Mouse (Mus musculus): ENCODE measurements around the gene Naa25.

Gene Naa25

GRCm38 (mm10) chr5:121452906-121453305 lies 55.2 kb downstream of the Naa25 start:
- no peak for DNase-seq

DNA sequence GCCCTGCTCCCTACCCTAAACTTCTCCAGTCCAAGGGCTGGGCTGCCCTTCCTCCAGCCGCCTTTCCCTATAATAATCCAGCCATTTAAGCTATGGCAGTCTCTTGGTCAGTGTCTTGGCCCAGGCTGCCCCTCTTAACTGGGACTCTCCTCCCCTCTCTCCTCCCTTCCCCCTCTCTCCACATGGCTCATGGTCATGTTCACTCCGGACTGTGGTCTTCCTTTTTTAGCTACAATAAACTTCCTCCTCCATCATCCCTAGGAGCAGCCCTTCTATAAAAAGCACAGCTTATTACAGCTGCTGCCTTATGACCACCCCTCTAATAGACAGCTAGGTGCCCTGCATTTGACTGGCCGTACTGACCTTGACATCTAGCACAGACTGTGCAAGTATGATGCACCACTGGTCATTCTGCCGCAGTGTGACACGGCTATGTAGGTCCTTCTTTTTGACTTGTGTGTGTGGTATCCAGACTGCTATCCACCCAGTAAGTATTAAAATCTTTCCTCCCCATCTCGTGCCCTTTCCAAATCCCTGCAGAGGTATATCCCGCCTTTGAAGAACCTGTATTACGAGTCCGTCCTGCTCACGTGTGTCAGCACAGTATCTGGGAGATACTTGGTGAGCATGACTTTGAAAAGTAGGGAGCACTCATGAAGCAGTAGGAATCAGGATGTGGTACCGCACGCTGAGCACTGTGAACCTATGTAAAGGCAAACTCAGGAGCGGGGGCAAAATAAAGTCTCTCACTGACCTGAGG lies 56.2 kb downstream of the Naa25 start:
- no peak for DNase-seq

- DNase-seq, result no peak
Observed at GRCm38 (mm10) chr5:121454503-121454782, 56.7 kb downstream of the Naa25 start.

GRCm38 (mm10) chr5:121455510-121456265 lies 58.0 kb downstream of the Naa25 start:
- DNase-seq, result no peak

- no peak for DNase-seq
Observed at GRCm38 (mm10) chr5:121461339-121462170, 63.8 kb downstream of the Naa25 start.

GRCm38 (mm10) chr5:121462171-121462502 lies 64.4 kb downstream of the Naa25 start:
- DNase-seq, result no peak

DNA sequence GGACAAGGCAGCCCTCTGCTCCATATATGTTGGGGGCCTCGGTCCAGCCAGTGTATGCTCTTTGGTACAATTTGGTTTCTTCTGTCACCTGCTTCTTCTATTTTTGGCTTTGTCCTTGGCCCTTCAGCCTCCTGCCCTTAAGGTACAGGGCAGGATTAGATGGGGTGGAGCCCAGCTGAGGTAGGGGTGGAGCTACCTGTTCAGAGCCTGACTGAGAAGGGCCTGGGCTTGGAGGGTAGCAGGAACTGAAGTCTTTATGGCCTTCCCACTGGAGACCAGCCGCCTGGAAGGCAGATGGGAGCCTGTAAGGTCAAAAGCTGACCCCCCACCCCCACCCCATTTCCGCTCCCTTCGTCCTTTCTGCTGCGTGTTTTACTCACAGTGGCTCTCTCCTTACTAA lies 65.2 kb downstream of the Naa25 start:
- DNase-seq, result peak; percentile 77 to 84

- peak in 1 of 2 experiments; percentile 41 for DNase-seq
Observed at GRCm38 (mm10) chr5:121463601-121464250, 66.0 kb downstream of the Naa25 start.

DNA sequence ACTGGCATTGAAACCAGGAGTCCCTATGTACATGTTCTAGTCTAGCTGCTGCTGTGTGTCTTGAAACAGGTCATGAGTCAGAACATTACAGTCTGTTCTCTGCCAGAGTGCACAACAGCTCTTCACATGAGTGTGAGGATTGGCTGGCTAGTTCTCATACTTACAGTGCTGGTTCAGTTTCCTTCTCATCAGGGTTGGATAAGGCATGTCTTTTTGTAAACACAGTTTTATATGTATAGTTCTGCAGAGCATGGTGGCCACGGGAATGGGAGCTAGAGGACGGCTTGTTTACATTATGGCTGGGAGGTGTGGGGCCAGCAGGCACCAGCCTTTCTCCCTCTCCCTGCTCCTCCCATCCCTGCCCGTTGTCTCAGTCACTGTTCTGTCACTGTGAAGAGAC lies 71.8 kb downstream of the Naa25 start:
- DNase-seq, result no peak

GRCm38 (mm10) chr5:121472411-121472810 lies 74.7 kb downstream of the Naa25 start:
- DNase-seq, result no peak

DNA sequence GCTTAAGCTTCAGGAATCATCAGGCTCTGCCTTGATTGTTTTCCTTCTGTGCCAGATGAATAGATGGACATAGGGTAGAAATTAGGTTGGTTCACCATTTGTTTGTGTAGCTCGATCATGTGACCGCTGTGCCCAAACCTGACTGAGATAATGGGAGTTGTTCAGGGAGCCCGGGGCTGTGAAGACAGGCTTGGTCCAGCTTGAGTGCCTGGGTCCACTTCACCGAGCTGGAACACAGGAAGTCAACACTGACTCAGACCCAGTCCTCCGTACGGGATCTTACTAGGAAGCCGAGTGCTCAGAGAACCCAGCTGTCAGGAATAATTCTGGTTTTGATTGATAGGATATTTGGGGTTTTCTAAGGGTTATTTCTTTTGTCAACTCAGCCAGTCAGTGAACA lies 76.9 kb downstream of the Naa25 start:
- no peak for DNase-seq

DNA sequence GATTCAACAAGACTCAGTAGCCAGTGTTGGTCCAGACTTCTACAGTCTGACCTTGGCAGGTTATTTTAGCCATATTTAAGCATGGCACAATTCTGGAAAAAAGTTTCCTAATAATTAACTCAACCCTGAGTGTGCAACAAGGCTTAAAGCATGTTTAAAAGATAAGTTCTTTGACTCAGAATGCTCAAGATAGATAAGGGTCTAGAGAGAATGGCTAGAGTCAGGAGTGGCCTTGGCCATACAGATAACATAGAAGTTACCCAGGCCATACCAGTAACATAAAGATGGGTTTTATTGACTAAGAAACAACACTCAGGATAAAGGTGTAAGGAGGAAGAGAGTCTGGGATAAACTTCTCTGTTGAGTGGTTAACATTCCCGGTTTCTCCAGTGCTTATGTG lies 78.3 kb downstream of the Naa25 start:
- no peak for DNase-seq

DNA sequence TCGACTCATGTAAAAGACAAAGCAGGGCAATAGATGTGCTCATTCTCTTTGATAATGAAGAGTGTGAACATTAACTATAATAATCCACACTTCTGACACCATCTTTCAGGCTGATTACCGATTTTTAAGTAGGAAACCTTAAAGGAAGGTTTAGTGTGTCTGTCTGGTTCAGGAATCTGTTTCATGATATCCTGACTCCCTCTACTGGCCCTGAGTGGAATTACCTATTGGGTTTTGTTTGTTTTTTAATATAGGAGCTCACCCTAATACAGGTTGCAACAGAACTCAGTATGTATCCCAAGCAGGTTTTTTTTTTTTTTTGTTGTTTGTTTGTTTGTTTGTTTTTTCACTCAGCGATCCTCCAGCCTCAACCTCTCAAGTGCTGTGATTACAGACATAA lies 79.9 kb downstream of the Naa25 start:
- DNase-seq, result peak; percentile 13 to 44

DNA sequence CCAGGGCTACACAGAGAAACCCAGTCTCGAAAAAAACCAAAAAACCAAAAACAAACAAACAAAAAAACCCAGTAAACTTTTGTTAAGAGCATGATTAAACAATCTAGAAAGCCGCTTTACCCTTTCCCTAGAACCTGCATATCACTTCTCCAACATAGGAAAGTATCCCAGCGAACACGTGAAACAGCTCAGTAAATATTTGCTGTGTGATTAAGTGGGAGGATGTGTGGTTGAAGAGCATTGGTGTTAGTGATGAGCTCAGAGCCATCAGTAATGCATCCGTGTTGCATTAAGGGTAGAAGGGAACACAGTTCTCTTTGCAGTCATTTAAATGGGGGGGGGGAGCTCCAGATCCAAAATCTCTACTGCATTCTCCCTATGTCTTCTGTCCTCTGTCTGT lies 87.1 kb downstream of the Naa25 start:
- no peak for DNase-seq

DNA sequence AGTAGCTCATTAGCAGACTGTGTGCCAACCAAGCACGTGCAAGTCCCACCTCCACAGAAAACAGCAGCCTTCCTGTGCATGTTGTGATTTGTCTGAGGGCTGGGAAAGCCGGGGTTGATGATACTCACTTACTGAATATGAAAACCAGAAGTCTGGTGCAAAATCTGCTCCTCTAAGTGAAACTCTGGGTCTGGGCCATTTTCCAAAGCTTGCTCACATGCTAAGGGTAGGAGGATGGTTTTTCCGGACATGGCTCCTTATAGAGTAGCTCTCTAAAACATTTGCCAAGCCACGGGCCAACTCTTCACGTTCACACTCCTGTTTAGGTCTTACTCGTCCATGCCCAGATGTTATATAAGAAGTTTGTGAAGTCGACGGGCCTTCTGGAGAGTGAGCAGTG lies 95.6 kb downstream of the Naa25 start:
- no peak for DNase-seq

Measured in kidney, adult 8-10 months (tissue).